Mouse (Mus musculus) liver, postnatal 0 days (tissue): ENCODE data around the gene Krtap28-10. TPM values are rescaled to one million over a fixed set of nuclear protein-coding genes. Genes with fewer than 3 reads are reported as not detected.

Source experiments
- ATAC-seq: fragments of 200-750 bp; cut with Nextera tagmentation; 2 replicates; pipeline ENCODE4 v1.8.0; 2017; ENCODE audit warnings: mild to moderate bottlenecking, moderate library complexity
- DNase-seq: peaks from one replicate; pipeline ENCODE4 v3.0.0-alpha.2; 2016
- H3K27ac ChIP-seq: fragments of 300-500 bp; sonication (generic); 2 replicates; pipeline ENCODE4 v1.5.1; 2014; ENCODE audit warnings: antibody characterized with exemption, moderate library complexity, mild to moderate bottlenecking, low read depth
- H3K27me3 ChIP-seq: fragments of 300-500 bp; sonication (generic); 2 replicates; pipeline ENCODE4 v1.6.1; 2014; ENCODE audit warnings: low read length, control low read depth, mixed read lengths; ENCODE audit not compliant: insufficient read depth
- H3K36me3 ChIP-seq: fragments of 300-500 bp; sonication (generic); replicated peaks from 2 replicates; pipeline ENCODE4 v1.6.1; 2014; ENCODE audit warnings: mild to moderate bottlenecking, control low read depth, low read length, moderate library complexity, mixed read lengths; ENCODE audit not compliant: insufficient read depth
- H3K4me1 ChIP-seq: fragments of 300-500 bp; sonication (generic); 2 replicates; pipeline ENCODE4 v1.6.1; 2014; ENCODE audit warnings: antibody characterized with exemption, mild to moderate bottlenecking, control low read depth; ENCODE audit not compliant: insufficient read depth
- H3K4me2 ChIP-seq: fragments of 300-500 bp; sonication (generic); 2 replicates; pipeline ENCODE4 v1.6.1; 2014; ENCODE audit warnings: low read depth, mild to moderate bottlenecking, low read length, moderate library complexity, mixed read lengths
- H3K4me3 ChIP-seq: fragments of 300-500 bp; sonication (generic); 2 replicates; pipeline ENCODE4 v1.5.1; 2014; ENCODE audit warnings: low read depth, low read length
- H3K9ac ChIP-seq: fragments of 300-500 bp; sonication (generic); replicated peaks from 2 replicates; pipeline ENCODE4 v1.6.1; 2014; ENCODE audit warnings: mild to moderate bottlenecking, moderate library complexity
- H3K9me3 ChIP-seq: fragments of 300-500 bp; sonication (generic); 2 replicates; pipeline ENCODE4 v1.6.1; 2016; ENCODE audit warnings: mild to moderate bottlenecking, control low read depth, low read length, mixed read lengths
- CTCF ChIP-seq: sonication (generic); IDR thresholded peaks from 2 replicates; pipeline ENCODE4 v1.5.1; 2016; ENCODE audit warnings: antibody characterized with exemption, low read depth
- EP300 ChIP-seq: IDR thresholded peaks from 2 replicates; pipeline ENCODE4 v1.6.1; 2016; ENCODE audit warnings: antibody characterized with exemption, low read depth, mild to moderate bottlenecking
- WGBS: fragments of 180-500 bp; shearing (Covaris S2); extraction: QIAGEN DNeasy Blood & Tissue Kit; methylation state at CpG from one replicate; pipeline ENCODE4 v1.1.7; 2014; ENCODE audit not compliant: insufficient replicate concordance; 5-methylcytosine and 5-hydroxymethylcytosine counted together
- polyA plus RNA-seq: library from polyadenylated mRNA; unstranded; fragments of >200 nt; fragmentation: Nextera tagmentation; extraction: Ambion mirVana; gene quantifications from 2 replicates; pipeline ENCODE4 v1.2.1, GENCODE M21; 2015

Gene Krtap28-10
- polyA plus RNA-seq, 1 experiment from 2014 or later: not detected

- H3K9me3 ChIP-seq: no peaks in the 10 kb centered on the region
- H3K9ac ChIP-seq: no peak overlapping the region
- H3K36me3 ChIP-seq: no peaks in the 10 kb centered on the region
- no peak for TF ChIP-seq EP300
- TF ChIP-seq CTCF: no peak
- no peak overlapping the region for H3K27ac ChIP-seq
- H3K27me3 ChIP-seq: no peaks in the 10 kb centered on the region
- no peak for DNase-seq
- 0 out of 2 replicates have a peak, but pooled peaks cover 2% of the 10 kb centered on the region for H3K4me1 ChIP-seq
- no peak overlapping the region for H3K4me2 ChIP-seq
- WGBS: 60% methylated on average over 4 of the region's 4 CpGs
- H3K4me3 ChIP-seq: no peak overlapping the region
- no peak for ATAC-seq
These were observed 3.2 kb downstream of the Krtap28-10 start for GRCm38 (mm10) chr1:83039080-83039479.

DNA sequence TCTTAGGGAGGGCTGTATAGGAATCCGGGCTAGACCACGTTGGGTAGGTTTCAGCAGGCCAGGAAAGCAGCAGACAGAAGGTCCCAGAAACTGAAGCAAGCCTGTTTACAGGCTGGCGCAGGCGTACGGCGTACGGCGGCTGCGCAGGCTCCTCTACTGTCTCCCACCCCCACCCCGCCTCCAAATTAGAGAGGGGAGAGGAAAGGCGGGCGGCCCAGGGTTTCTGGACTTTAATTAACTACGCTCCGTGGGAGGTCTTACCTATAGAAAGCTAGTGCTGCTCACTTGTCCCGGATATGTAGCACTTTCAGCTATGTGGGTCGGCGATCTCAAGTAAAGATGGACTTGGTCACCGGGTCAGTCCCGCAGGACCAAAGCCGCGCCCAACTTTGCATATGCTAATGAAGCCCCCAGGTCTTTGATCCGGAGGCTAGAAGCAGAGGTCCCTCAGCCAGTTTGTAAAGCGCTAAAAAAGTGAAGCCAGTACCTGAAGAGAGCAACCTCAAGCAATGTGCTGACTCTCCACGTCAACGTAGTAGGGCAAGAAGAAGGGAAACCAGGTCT, 4.1 kb downstream of the Krtap28-10 start, which contains the start of gene Slc19a3:
Slc19a3 (minus strand) TSS at position 340 of the 564 bp plus-strand sequence.
- H3K9me3 ChIP-seq: no peaks in the 10 kb centered on the region
- H3K27me3 ChIP-seq: no peaks in the 10 kb centered on the region
- DNase-seq (peak; percentile 20), ATAC-seq (no peak; the same call in 1 of the 2 replicates)
- peak within 1 kb of the TSS; percentile 39 for H3K4me3 ChIP-seq
- WGBS: 2% methylated on average over 25 of the region's 25 CpGs
- TF ChIP-seq EP300 (no peak), CTCF (no peak)
- H3K4me1 ChIP-seq: 0 out of 2 replicates have a peak, but pooled peaks cover 2% of the 10 kb centered on the region
- H3K36me3 ChIP-seq: no peaks in the 10 kb centered on the region
- peak within 1 kb of the TSS; percentile 36; the same call in 1 of the 2 replicates for H3K9ac ChIP-seq
- H3K4me2 ChIP-seq: peak within 1 kb of the TSS; percentile 68
- H3K27ac ChIP-seq: no peak within 1 kb of the TSS

GRCm38 (mm10) chr1:83036892-83037667, 5.2 kb downstream of the Krtap28-10 start:
- ATAC-seq: no peak
- TF ChIP-seq EP300 (no peak), CTCF (no peak)
- Histone ChIP-seq H3K9me3 (no peaks in the 10 kb centered on the region), H3K4me3 (no peak overlapping the region), H3K36me3 (no peaks in the 10 kb centered on the region), H3K4me1 (0 out of 2 replicates have a peak, but pooled peaks cover 2% of the 10 kb centered on the region), H3K9ac (no peak overlapping the region), H3K27ac (no peak overlapping the region), H3K4me2 (no peak overlapping the region), H3K27me3 (no peaks in the 10 kb centered on the region)
- no peak for DNase-seq
- WGBS: 74% methylated on average over 11 of the region's 11 CpGs

- 64% methylated on average over 5 of the region's 5 CpGs for WGBS
These were observed 7.8 kb downstream of the Krtap28-10 start for GRCm38 (mm10) chr1:83034509-83034908.

GRCm38 (mm10) chr1:83032508-83032907, 9.8 kb downstream of the Krtap28-10 start:
- Histone ChIP-seq H3K4me2 (no peak overlapping the region), H3K4me3 (no peak overlapping the region), H3K9me3 (no peaks in the 10 kb centered on the region), H3K36me3 (no peaks in the 10 kb centered on the region), H3K4me1 (no peaks in the 10 kb centered on the region), H3K27me3 (no peaks in the 10 kb centered on the region), H3K9ac (no peak overlapping the region), H3K27ac (no peak overlapping the region)
- TF ChIP-seq EP300 (no peak), CTCF (no peak)
- 78% methylated on average over 6 of the region's 6 CpGs for WGBS
- peak; percentile 58 for ATAC-seq
- no peak for DNase-seq

More at GRCm38 (mm10) chr1:83034509-83034908, 7.8 kb downstream of the Krtap28-10 start:
- Histone ChIP-seq H3K27ac (no peak overlapping the region), H3K4me3 (no peak overlapping the region), H3K27me3 (no peaks in the 10 kb centered on the region), H3K9ac (no peak overlapping the region), H3K9me3 (no peaks in the 10 kb centered on the region), H3K4me2 (no peak overlapping the region), H3K4me1 (0 out of 2 replicates have a peak, but pooled peaks cover 2% of the 10 kb centered on the region), H3K36me3 (no peaks in the 10 kb centered on the region)
- ATAC-seq (no peak), DNase-seq (no peak)
- TF ChIP-seq CTCF (no peak), EP300 (no peak)

DNA sequence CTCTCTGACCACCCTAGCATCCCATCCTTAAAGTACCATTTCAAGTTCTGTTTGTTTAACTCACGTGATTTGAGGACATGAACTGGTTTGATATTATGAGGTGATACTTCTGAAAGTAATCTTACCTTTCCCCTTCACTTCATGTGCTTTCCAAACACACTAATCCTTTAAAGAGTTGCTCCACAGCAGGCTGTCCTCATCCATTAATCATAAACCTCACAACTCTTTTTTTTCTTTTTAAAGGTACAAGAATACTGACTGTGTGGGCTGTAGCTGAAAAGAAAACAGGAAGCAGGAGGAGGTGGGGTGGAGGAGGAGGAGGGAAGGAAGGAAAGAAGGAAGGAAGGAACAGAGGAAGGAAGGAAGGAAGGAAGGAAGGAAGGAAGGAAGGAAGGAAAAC, 10.3 kb downstream of the Krtap28-10 start:
- no peaks in the 10 kb centered on the region for H3K36me3 ChIP-seq
- H3K4me2 ChIP-seq: no peak overlapping the region
- 49% methylated on average over 1 of the region's 1 CpGs for WGBS
- DNase-seq (no peak), ATAC-seq (no peak)
- TF ChIP-seq CTCF (no peak), EP300 (no peak)
- no peak overlapping the region for H3K4me3 ChIP-seq
- H3K4me1 ChIP-seq: no peaks in the 10 kb centered on the region
- no peak overlapping the region for H3K27ac ChIP-seq
- no peaks in the 10 kb centered on the region for H3K9me3 ChIP-seq
- no peaks in the 10 kb centered on the region for H3K27me3 ChIP-seq
- no peak overlapping the region for H3K9ac ChIP-seq
